Mouse (Mus musculus) midbrain, embryonic 13.5 days (tissue): ENCODE results near the gene Irf2. TPM values are rescaled to one million over a fixed set of nuclear protein-coding genes. Genes with fewer than 3 reads are reported as not detected.

Experiments used
- ATAC-seq: fragments of 200-750 bp; cut with Nextera tagmentation; 2 replicates; pipeline ENCODE4 v1.8.0; 2017; ENCODE audit warnings: mild to moderate bottlenecking, moderate TSS enrichment, moderate library complexity
- H3K27ac ChIP-seq: fragments of 300-500 bp; sonication (generic); 2 replicates; pipeline ENCODE4 v1.5.1; 2015; ENCODE audit warnings: inconsistent platforms, mild to moderate bottlenecking, moderate library complexity
- H3K27me3 ChIP-seq: fragments of 300-500 bp; sonication (generic); 2 replicates; pipeline ENCODE4 v1.6.1; 2015; ENCODE audit warnings: mild to moderate bottlenecking, inconsistent platforms
- H3K36me3 ChIP-seq: fragments of 300-500 bp; sonication (generic); 2 replicates; pipeline ENCODE4 v1.6.1; 2015; ENCODE audit warnings: mild to moderate bottlenecking, inconsistent platforms
- H3K4me1 ChIP-seq: fragments of 300-500 bp; sonication (generic); replicated peaks from 2 replicates; pipeline ENCODE4 v1.6.1; 2015; ENCODE audit warnings: inconsistent platforms
- H3K4me2 ChIP-seq: fragments of 300-500 bp; sonication (generic); replicated peaks from 2 replicates; pipeline ENCODE4 v1.6.1; 2015; ENCODE audit warnings: moderate library complexity, mild to moderate bottlenecking, inconsistent platforms
- H3K4me3 ChIP-seq: fragments of 300-500 bp; sonication (generic); replicated peaks from 2 replicates; pipeline ENCODE4 v1.5.1; 2015; ENCODE audit warnings: mild to moderate bottlenecking, inconsistent platforms
- H3K9ac ChIP-seq: fragments of 300-500 bp; sonication (generic); replicated peaks from 2 replicates; pipeline ENCODE4 v1.6.1; 2015; ENCODE audit warnings: mild to moderate bottlenecking, inconsistent platforms
- H3K9me3 ChIP-seq: fragments of 300-500 bp; sonication (generic); 2 replicates; pipeline ENCODE4 v1.6.1; 2016; ENCODE audit warnings: mild to moderate bottlenecking, inconsistent platforms
- WGBS: fragments of 180-500 bp; shearing (Covaris S2); methylation state at CpG from one replicate; pipeline ENCODE4 v1.1.7; 2015; 5-methylcytosine and 5-hydroxymethylcytosine counted together
- polyA plus RNA-seq: library from polyadenylated mRNA; unstranded; fragments of >200 nt; fragmentation: Nextera tagmentation; extraction: Ambion mirVana; gene quantifications from 2 replicates; pipeline ENCODE4 v1.2.1, GENCODE M21; 2015

Irf2 gene
- polyA plus RNA-seq, 1 experiment from 2014 or later: 9.8 TPM

- H3K36me3 ChIP-seq: peaks cover 4% of the 10 kb centered on the region; the same call in 1 of the 2 replicates
- no peaks in the 10 kb centered on the region for H3K9me3 ChIP-seq
- H3K4me3 ChIP-seq: no peak overlapping the region
- H3K4me1 ChIP-seq: no peaks in the 10 kb centered on the region
- no peak for ATAC-seq
- no peak overlapping the region for H3K27ac ChIP-seq
- 87% methylated on average over 5 of the region's 5 CpGs for WGBS
- no peaks in the 10 kb centered on the region for H3K27me3 ChIP-seq
- H3K4me2 ChIP-seq: no peak overlapping the region
- H3K9ac ChIP-seq: no peak overlapping the region
Measured at GRCm38 (mm10) chr8:46838052-46838451, 98.5 kb downstream of the Irf2 start.

- ATAC-seq: no peak
- WGBS: 93% methylated on average over 4 of the region's 4 CpGs
- no peak overlapping the region for H3K4me2 ChIP-seq
Measured at GRCm38 (mm10) chr8:46840390-46840789, 100.9 kb downstream of the Irf2 start.

GRCm38 (mm10) chr8:46840791-46841190 lies 101.3 kb downstream of the Irf2 start:
- no peak for ATAC-seq
- H3K4me3 ChIP-seq: no peak overlapping the region
- H3K9ac ChIP-seq: no peak overlapping the region
- H3K4me2 ChIP-seq: no peak overlapping the region
- WGBS: 92% methylated on average over 10 of the region's 10 CpGs
- H3K9me3 ChIP-seq: no peaks in the 10 kb centered on the region
- H3K4me1 ChIP-seq: no peaks in the 10 kb centered on the region
- H3K27ac ChIP-seq: no peak overlapping the region
- no peaks in the 10 kb centered on the region for H3K27me3 ChIP-seq
- peaks cover 7% of the 10 kb centered on the region for H3K36me3 ChIP-seq

More at GRCm38 (mm10) chr8:46840390-46840789, 100.9 kb downstream of the Irf2 start:
- H3K4me1 ChIP-seq: no peaks in the 10 kb centered on the region
- no peak overlapping the region for H3K4me3 ChIP-seq
- no peaks in the 10 kb centered on the region for H3K27me3 ChIP-seq
- H3K9me3 ChIP-seq: no peaks in the 10 kb centered on the region
- peaks cover 4% of the 10 kb centered on the region; the same call in 1 of the 2 replicates for H3K36me3 ChIP-seq
- no peak overlapping the region for H3K9ac ChIP-seq
- H3K27ac ChIP-seq: no peak overlapping the region

GRCm38 (mm10) chr8:46842676-46843181 lies 103.2 kb downstream of the Irf2 start:
- H3K36me3 ChIP-seq: peaks cover 15% of the 10 kb centered on the region
- no peaks in the 10 kb centered on the region for H3K27me3 ChIP-seq
- H3K27ac ChIP-seq: no peak overlapping the region
- no peaks in the 10 kb centered on the region for H3K4me1 ChIP-seq
- no peak for ATAC-seq
- no peak overlapping the region for H3K4me2 ChIP-seq
- 73% methylated on average over 5 of the region's 5 CpGs for WGBS
- no peaks in the 10 kb centered on the region for H3K9me3 ChIP-seq
- H3K4me3 ChIP-seq: no peak overlapping the region
- H3K9ac ChIP-seq: no peak overlapping the region

GRCm38 (mm10) chr8:46843855-46844254 lies 104.3 kb downstream of the Irf2 start:
- Histone ChIP-seq H3K9me3 (no peaks in the 10 kb centered on the region), H3K36me3 (peaks cover 15% of the 10 kb centered on the region), H3K27me3 (no peaks in the 10 kb centered on the region), H3K4me2 (no peak overlapping the region), H3K4me3 (no peak overlapping the region), H3K27ac (no peak overlapping the region), H3K9ac (no peak overlapping the region), H3K4me1 (no peaks in the 10 kb centered on the region)
- no peak for ATAC-seq
- 92% methylated on average over 4 of the region's 4 CpGs for WGBS

GRCm38 (mm10) chr8:46844371-46844973 lies 104.9 kb downstream of the Irf2 start:
- ATAC-seq: no peak
- H3K9me3 ChIP-seq: no peaks in the 10 kb centered on the region
- no peak overlapping the region for H3K9ac ChIP-seq
- no peaks in the 10 kb centered on the region for H3K27me3 ChIP-seq
- H3K27ac ChIP-seq: no peak overlapping the region
- H3K36me3 ChIP-seq: peaks cover 15% of the 10 kb centered on the region
- H3K4me1 ChIP-seq: no peaks in the 10 kb centered on the region
- no peak overlapping the region for H3K4me3 ChIP-seq
- WGBS: 90% methylated on average over 3 of the region's 3 CpGs
- H3K4me2 ChIP-seq: no peak overlapping the region

- 67% methylated on average over 7 of the region's 7 CpGs for WGBS
- no peak for ATAC-seq
- no peaks in the 10 kb centered on the region for H3K4me1 ChIP-seq
- no peak overlapping the region for H3K4me3 ChIP-seq
- no peak overlapping the region for H3K4me2 ChIP-seq
- H3K27me3 ChIP-seq: no peaks in the 10 kb centered on the region
- H3K27ac ChIP-seq: no peak overlapping the region
- no peak overlapping the region for H3K9ac ChIP-seq
- H3K9me3 ChIP-seq: no peaks in the 10 kb centered on the region
- peaks cover 13% of the 10 kb centered on the region for H3K36me3 ChIP-seq
Measured at GRCm38 (mm10) chr8:46844974-46845774, 105.6 kb downstream of the Irf2 start.

GRCm38 (mm10) chr8:46845891-46846290 lies 106.4 kb downstream of the Irf2 start:
- Histone ChIP-seq H3K4me2 (no peak overlapping the region), H3K27ac (no peak overlapping the region), H3K4me3 (no peak overlapping the region), H3K9me3 (no peaks in the 10 kb centered on the region), H3K4me1 (no peaks in the 10 kb centered on the region), H3K27me3 (no peaks in the 10 kb centered on the region), H3K36me3 (peaks cover 11% of the 10 kb centered on the region), H3K9ac (no peak overlapping the region)
- no peak for ATAC-seq
- 92% methylated on average over 9 of the region's 9 CpGs for WGBS

GRCm38 (mm10) chr8:46846893-46847292 lies 107.4 kb downstream of the Irf2 start:
- Histone ChIP-seq H3K4me2 (no peak overlapping the region), H3K9ac (no peak overlapping the region), H3K27ac (no peak overlapping the region), H3K4me1 (no peaks in the 10 kb centered on the region), H3K4me3 (no peak overlapping the region), H3K36me3 (peaks cover 11% of the 10 kb centered on the region), H3K9me3 (no peaks in the 10 kb centered on the region), H3K27me3 (no peaks in the 10 kb centered on the region)
- 90% methylated on average over 5 of the region's 5 CpGs for WGBS
- ATAC-seq: no peak

GRCm38 (mm10) chr8:46848011-46848641 lies 108.6 kb downstream of the Irf2 start:
- H3K9me3 ChIP-seq: no peaks in the 10 kb centered on the region
- H3K36me3 ChIP-seq: peaks cover 11% of the 10 kb centered on the region
- no peak overlapping the region for H3K4me2 ChIP-seq
- no peak overlapping the region for H3K9ac ChIP-seq
- no peak overlapping the region for H3K4me3 ChIP-seq
- no peak overlapping the region for H3K27ac ChIP-seq
- H3K4me1 ChIP-seq: no peaks in the 10 kb centered on the region
- 94% methylated on average over 6 of the region's 6 CpGs for WGBS
- H3K27me3 ChIP-seq: no peaks in the 10 kb centered on the region
- no peak for ATAC-seq

GRCm38 (mm10) chr8:46848931-46849330 lies 109.4 kb downstream of the Irf2 start:
- Histone ChIP-seq H3K4me1 (no peaks in the 10 kb centered on the region), H3K9me3 (no peaks in the 10 kb centered on the region), H3K9ac (no peak overlapping the region), H3K36me3 (peaks cover 11% of the 10 kb centered on the region), H3K4me3 (no peak overlapping the region), H3K27me3 (no peaks in the 10 kb centered on the region), H3K4me2 (no peak overlapping the region), H3K27ac (no peak overlapping the region)
- ATAC-seq: no peak
- 88% methylated on average over 6 of the region's 6 CpGs for WGBS

- Histone ChIP-seq H3K4me2 (no peak overlapping the region), H3K9me3 (no peaks in the 10 kb centered on the region), H3K27me3 (no peaks in the 10 kb centered on the region), H3K4me3 (no peak overlapping the region), H3K4me1 (no peaks in the 10 kb centered on the region), H3K9ac (no peak overlapping the region), H3K36me3 (peaks cover 11% of the 10 kb centered on the region), H3K27ac (no peak overlapping the region)
- ATAC-seq: no peak
- WGBS: 40% methylated on average over 2 of the region's 2 CpGs
Measured at GRCm38 (mm10) chr8:46849458-46849857, 109.9 kb downstream of the Irf2 start.
